Mouse (Mus musculus) lung, adult 2 months (tissue): ENCODE measurements at regions not wholly inside any gene's neighbourhood (a gene's known extent, or its start where the extent isn't known, plus 50 kb on each side); places are given as distances from the start of the nearest gene placed in this dataset.
"Not testable (repeated sequence)": the region's sequence is repeated elsewhere in the genome, so short reads cannot be mapped to it uniquely, and the experiment has no call there.

Source experiments
- DNase-seq: peaks from one replicate; pipeline ENCODE4 v3.0.0; 2022
- H3K4me1 ChIP-seq: fragments of 200-500 bp; 2 replicates; pipeline ENCODE4 v1.6.1; 2011; ENCODE audit warnings: low read length; ENCODE audit not compliant: control insufficient read depth, insufficient read depth
- H3K4me3 ChIP-seq: fragments of 200-500 bp; replicated peaks from 2 replicates; pipeline ENCODE3; 2011; ENCODE audit warnings: low read depth, mild to moderate bottlenecking, control low read depth, low read length; ENCODE audit errors: extremely low read depth
- CTCF ChIP-seq: fragments of 200-500 bp; IDR thresholded peaks from 2 replicates; pipeline ENCODE4 v1.5.1; 2011; ENCODE audit warnings: mild to moderate bottlenecking, low read length, control low read depth; ENCODE audit not compliant: insufficient read depth
- POLR2A ChIP-seq: fragments of 200-500 bp; IDR thresholded peaks from 2 replicates; pipeline ENCODE4 v1.6.1; 2011; ENCODE audit warnings: low read depth, mild to moderate bottlenecking, control low read depth, low read length, borderline replicate concordance; ENCODE audit errors: extremely low read depth
- WGBS: fragments of 180-500 bp; shearing (Covaris S2); methylation state at CpG from one replicate; pipeline ENCODE4 v1.1.7; 2018; 5-methylcytosine and 5-hydroxymethylcytosine counted together

DNA sequence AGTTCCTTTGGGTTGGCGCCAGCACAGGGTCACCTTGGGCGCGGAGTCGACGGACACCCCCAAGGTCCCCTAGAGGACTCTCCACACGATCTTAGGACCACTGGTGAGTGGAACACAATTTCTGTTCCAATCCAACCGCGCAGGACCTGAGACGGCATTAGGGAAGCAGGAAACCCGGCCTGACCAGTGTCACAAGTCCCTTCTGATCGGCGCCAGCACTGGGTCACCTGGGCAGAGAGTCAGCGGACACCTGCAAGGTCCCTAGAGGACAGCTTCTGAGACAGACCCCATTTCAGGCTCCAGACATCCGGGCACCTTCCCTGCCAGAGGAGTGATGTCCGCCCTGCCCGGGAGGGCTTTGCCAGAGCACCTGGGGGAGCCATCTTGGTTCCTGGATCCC is 74.2 kb upstream of the Cdh13 start:
- not testable (repeated sequence) for DNase-seq, H3K4me3 ChIP-seq, H3K4me1 ChIP-seq
- WGBS: 93% methylated on average over 16 of the region's 16 CpGs

DNA sequence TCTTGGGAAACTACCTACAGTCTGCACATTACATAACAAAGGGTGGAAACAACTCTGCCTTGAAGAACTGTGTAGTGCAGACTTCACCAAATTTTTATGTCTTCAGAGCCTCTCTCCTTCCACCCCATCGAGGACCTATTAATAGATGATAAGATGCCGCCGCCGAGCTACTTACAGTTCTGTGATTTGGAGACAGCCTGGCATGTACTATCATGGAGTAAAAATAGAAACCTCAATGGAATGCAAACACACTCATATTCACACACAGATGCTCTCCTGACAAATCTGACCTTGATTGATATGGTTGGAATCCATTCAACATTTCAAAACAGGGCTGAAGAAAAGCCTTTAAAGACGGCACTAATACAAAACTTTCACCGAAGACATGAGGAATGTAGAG is 92.7 kb upstream of the Cdh13 start:
- no peaks in the 10 kb centered on the region; the same call in 1 of the 2 replicates for H3K4me1 ChIP-seq
- TF ChIP-seq POLR2A (no peak), CTCF (no peak)
- DNase-seq: no peak
- WGBS: 65% methylated on average over 6 of the region's 6 CpGs
- no peak overlapping the region for H3K4me3 ChIP-seq

DNA sequence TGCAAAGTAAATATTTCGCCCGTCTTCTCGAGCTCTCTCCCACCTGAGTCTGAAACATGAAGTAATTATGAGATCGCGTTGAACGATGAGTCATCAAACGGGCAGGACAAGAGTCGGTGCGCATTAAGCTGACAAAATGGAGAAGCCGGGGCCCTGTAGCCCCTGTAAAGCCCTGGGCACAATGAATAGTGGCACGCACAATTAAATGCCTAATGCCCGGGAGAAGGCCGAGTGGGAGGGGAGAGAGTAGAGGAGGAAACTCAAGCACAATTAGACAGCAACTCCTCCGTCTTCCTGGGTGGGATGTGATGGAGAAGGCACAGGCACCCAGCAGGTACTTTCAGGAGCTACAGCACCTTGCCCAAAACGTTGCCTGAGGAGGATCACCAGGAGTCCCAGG is 94.3 kb upstream of the Cdh13 start:
- no peaks in the 10 kb centered on the region; the same call in 1 of the 2 replicates for H3K4me1 ChIP-seq
- WGBS: 77% methylated on average over 15 of the region's 15 CpGs
- TF ChIP-seq CTCF: no peak
- TF ChIP-seq POLR2A: no peak
- H3K4me3 ChIP-seq: no peak overlapping the region
- DNase-seq: no peak

DNA sequence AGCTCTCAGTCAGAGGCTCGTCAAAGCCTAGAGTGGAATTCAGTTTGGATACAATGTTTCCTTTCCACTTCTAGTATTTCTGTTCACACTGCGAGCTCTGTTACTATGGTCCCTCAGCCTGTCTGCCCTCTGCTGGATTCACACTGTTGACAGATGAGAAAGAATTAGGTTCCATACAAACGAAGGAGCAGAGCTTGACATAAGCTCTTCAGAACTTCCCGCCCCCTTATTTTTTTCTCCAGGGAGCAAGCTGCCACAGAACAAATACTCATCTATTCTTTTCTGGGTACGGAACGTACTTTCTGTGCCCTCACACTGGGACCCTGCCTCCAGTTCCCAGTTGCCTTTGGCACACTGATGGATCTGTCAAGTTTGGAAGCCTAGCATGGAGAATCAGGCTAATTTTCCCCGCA is 114.5 kb upstream of the Cdh13 start:
- 40% methylated on average over 7 of the region's 7 CpGs for WGBS
- DNase-seq: no peak
- Histone ChIP-seq H3K4me1 (no peaks in the 10 kb centered on the region), H3K4me3 (no peak overlapping the region)
- no peak for TF ChIP-seq CTCF
- no peak for TF ChIP-seq POLR2A

DNA sequence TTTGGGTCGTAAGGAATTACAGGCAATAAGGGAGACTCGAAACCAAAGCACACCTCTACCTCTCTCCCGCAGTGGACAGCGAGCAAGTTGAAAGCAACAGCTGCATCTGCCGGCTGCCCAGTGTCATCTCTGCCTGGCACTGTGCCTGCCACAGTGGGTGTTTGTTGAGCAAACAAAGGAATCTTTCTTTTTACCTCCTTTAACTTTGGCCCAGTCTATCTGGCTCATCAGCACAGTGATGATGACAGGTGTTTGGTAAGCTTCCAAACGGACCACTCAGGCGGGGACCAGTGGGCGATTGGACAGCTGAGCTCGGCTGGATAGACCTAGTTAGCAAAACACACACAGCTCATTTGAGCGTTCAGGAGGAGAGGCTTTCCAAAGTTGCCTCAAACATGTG is 121.4 kb upstream of the Cdh13 start:
- WGBS: 60% methylated on average over 10 of the region's 10 CpGs
- Histone ChIP-seq H3K4me3 (no peak overlapping the region), H3K4me1 (no peaks in the 10 kb centered on the region)
- TF ChIP-seq POLR2A (no peak), CTCF (no peak)
- DNase-seq: no peak

DNA sequence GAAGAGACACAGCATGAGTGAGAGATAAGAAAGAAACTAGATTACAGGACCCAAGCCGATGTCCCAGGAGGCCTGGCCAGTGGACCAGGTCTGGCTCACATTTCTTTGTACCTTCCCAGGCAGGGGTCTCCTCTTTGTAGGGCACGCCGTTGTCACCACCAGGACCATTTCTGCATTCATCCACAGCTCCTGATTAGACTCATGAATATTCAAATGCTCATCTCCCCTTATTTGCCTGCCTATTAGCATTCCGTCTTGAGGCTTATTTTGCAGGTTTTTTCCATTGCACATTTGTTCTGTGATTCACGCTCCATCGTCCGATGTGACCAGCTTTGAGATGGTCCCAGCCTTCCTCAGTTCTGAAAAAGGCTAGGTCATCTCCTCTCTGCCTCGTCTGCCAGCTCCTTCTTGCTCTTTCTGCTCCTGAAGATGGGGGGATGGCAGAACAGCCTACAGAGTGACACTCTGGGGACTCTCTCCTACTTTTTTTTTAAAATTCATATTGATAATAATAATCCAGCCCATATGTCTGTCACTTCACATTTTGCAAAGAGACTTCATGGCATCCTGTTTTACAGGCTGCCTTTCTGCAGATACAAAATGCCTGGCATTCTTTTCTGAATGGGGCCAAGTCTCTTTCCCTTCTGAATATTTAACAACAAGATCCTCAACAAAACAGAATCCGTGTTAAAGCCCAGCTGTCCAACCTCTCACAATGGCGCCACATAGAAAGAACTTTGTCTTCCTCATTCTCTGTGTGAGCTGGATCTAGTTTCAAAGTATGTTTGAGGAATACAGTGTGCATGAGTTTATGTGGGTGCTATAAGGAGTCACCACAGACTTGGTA is 136.0 kb upstream of the Cdh13 start:
- Histone ChIP-seq H3K4me3 (no peak overlapping the region), H3K4me1 (no peaks in the 10 kb centered on the region)
- WGBS: 72% methylated on average over 10 of the region's 10 CpGs
- TF ChIP-seq CTCF (no peak), POLR2A (no peak)
- DNase-seq: no peak

DNA sequence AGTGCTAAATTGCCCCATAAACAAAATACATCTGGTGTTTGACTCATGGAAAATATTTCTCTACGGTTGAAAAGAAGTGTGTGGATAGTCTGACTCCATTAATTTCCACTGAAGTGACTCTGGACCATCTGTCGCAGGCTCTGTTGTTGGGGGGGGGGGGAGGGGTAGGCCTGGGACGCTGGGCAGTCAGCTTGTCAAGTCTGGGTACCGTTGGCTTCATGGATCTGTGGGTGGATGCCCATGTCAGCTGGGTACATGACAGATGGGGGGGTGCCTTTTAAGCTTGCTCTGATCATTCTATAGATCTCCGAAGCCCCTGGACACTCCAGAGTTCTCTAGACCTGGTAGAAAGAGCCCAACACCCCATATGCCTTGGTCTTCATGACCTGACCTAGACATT is 139.0 kb upstream of the Cdh13 start:
- Histone ChIP-seq H3K4me1 (no peaks in the 10 kb centered on the region), H3K4me3 (no peak overlapping the region)
- 61% methylated on average over 5 of the region's 5 CpGs for WGBS
- DNase-seq: no peak
- no peak for TF ChIP-seq CTCF
- no peak for TF ChIP-seq POLR2A

DNA sequence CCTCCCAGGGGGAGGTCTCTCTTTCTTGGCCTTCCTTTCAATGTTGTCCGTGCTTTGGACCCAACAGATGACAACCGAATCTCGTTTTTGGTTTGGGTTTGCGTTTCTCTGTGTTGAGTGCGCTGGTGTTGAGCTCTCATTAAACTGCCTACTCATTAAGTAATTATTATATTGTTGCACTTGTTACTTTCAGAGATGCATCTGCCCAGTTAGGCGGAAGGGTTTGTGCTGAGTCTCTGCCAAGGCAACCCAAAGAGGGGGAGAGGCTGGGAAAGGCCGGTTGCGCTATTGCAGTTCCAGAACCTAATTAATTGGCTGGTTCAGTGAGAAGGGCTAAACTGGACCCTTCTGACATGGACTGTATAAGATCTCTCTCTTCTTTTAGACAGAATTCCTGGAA is 141.2 kb upstream of the Cdh13 start:
- TF ChIP-seq CTCF: no peak
- TF ChIP-seq POLR2A: no peak
- Histone ChIP-seq H3K4me1 (no peaks in the 10 kb centered on the region), H3K4me3 (no peak overlapping the region)
- WGBS: 85% methylated on average over 8 of the region's 8 CpGs
- DNase-seq: no peak

DNA sequence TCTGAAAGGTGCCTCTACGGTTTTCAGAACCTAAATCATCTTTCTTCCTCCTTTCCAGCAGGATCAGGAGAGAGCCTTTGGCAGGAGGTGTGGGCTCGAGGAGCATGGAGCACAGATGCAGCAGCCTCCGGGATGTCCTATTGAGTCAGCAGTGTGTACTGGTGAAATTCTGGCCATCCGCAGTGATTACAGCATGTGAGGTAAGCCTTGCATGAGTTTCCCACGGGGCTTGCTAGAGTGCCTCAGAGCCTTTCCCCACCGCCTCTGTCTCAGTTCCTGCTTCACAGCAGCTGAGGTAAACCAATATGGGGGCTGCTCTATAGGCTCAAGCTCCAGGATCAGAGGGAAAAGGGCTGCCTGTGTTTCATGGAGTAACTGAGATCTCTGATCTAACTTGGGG is 143.6 kb upstream of the Cdh13 start:
- Histone ChIP-seq H3K4me1 (no peaks in the 10 kb centered on the region), H3K4me3 (no peak overlapping the region)
- WGBS: 71% methylated on average over 6 of the region's 6 CpGs
- TF ChIP-seq CTCF (no peak), POLR2A (no peak)
- no peak for DNase-seq

DNA sequence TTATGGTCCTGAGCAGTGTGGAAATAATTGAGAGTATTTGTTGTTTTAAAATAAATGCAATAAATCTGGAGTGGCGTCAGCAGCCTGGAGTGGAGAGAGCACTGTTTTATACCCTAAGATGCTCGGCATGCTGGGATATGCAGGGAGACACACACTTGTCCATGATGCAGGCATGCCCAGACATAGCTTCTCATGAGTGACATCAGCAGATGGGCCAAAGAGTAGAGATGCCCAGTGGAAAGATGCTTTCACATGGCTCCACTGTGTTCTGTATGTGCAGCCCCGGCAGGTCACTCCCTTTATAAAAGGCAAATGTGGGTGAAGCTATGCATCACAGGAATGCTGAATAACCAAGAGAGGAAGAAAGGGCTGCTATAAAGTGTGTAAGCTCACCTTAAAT is 145.7 kb upstream of the Cdh13 start:
- TF ChIP-seq POLR2A: no peak
- TF ChIP-seq CTCF: no peak
- H3K4me3 ChIP-seq: no peak overlapping the region
- 73% methylated on average over 3 of the region's 3 CpGs for WGBS
- H3K4me1 ChIP-seq: no peaks in the 10 kb centered on the region
- DNase-seq: no peak

DNA sequence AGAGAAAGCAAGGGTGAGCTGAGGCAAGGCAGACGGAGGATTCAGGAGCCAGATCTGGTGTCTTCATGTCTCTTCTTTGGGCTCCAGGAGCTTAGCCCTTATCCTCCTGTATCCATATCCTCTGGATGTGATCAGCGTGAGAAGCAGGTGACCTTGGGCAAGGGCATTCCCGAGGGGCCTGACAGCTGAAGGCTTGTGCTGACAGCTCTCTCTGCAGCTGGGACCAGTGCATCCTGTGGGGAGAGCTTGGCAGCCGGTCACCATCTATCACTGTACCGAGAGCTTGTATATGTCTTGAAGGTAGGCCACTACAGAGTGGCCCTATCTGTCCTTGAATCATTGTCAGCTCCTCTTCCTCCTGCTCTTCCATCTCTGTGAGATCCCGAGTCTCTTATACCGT is 158.5 kb upstream of the Cdh13 start:
- H3K4me1 ChIP-seq: no peaks in the 10 kb centered on the region

More for the DNA sequence above, 158.5 kb upstream of the Cdh13 start:
- 65% methylated on average over 7 of the region's 7 CpGs for WGBS
- no peak overlapping the region for H3K4me3 ChIP-seq
- no peak for DNase-seq
- TF ChIP-seq POLR2A: no peak
- no peak for TF ChIP-seq CTCF
